Mouse (Mus musculus) retina, postnatal 1 day (tissue): ENCODE results near the gene Fetub.
"Not testable (repeated sequence)": the region's sequence is repeated elsewhere in the genome, so short reads cannot be mapped to it uniquely, and the experiment has no call there.

ENCODE experiments used
- DNase-seq: peaks from one replicate; pipeline ENCODE4 v3.0.0-alpha.2; 2012

Fetub gene

GRCm38 (mm10) chr16:22911986-22912385 is 6.1 kb upstream of the Fetub start:
- DNase-seq: no peak

GRCm38 (mm10) chr16:22912886-22913285 is 5.2 kb upstream of the Fetub start:
- DNase-seq: no peak

DNA sequence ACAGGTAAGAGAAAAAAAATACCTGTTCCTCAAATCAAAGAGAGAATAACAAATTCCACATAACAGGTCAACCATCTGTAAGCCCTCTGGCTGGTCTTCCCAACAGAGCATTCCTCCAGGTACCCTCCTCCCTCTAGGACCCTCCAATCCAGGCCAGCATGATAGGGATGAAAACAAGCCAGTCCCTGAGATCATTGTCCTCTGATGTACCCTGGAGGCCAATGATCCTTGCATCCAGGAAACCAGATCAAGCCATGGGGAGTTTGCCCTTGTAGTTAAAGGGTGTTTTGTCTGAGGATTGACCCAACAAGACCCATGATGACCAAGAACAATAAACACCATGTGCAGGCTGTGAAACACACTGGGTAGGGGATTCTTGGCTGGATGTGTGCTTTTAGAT is 3.9 kb upstream of the Fetub start:
- DNase-seq: no peak

DNA sequence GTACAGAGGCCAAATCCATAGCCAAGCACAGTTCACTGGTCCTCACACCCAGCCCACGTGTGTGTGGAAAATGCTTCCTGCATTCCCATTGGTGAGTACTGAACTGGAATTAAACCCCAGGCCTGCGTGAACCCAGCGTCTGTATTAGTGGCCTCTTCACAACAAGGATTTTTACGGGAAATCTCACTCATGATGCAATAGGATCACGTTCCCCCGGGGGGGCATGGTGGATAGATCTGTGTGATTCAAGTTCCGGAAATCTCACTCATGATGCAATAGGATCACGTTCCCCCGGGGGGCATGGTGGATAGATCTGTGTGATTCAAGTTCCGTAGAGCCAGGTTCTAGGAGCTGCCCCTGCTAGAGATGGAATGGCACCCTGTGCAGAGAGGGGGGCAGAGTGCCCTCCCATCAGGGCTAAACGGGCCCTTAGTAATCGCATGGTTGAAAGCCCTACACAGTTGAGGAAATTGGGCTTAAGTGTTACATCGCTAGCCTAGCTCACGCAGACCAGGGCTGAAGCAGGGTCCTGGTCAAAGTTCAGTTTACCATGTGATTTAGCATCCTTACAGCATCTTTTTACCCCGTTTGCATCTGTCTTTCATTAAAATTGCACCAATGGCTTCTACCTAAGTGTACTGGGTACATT is 654 bp downstream of the Fetub start:
- DNase-seq: peak; percentile 54

GRCm38 (mm10) chr16:22919971-22920854 is 2.1 kb downstream of the Fetub start:
- peak; percentile 5 for DNase-seq

DNA sequence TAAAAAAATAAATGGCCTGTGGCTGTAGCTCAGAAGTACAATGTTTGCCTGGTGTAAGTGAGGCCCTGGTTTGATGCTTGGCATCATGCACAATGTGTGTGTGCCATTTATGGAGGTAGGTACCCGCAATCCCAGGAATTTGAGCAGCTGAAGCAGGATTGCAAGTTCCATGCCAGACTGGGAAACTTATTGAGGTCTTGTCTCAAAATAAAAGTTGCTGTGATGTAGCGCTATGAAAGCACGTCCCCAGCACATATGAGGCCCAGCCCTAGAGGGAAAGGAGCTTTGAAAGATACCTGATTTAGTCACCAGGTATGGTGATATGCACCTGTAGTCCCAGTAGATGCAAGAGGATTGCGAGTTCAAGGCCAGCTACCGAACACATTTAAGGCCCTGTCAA is 3.6 kb downstream of the Fetub start:
- no peak for DNase-seq

GRCm38 (mm10) chr16:22922433-22922832 is 4.3 kb downstream of the Fetub start:
- DNase-seq: no peak

DNA sequence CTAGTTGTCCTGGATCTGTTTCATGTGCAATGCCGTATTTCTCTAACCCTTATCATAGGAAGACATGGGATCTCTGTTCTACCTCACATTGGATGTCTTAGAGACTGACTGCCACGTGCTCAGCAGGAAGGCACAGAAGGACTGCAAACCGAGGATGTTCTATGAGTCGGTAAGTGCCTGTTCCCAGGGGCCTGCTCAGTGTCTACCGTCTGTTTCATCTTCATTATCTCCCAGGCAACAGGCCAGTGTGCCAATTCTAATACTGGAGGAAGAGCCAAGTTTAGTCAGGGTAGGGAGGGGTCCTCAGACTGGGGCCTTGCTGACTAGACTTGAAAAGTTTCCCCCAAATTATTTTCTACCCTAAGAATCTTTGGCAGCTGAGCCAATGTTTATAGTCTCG is 11.4 kb downstream of the Fetub start:
- DNase-seq: no peak

GRCm38 (mm10) chr16:22931431-22932200 is 13.5 kb downstream of the Fetub start:
- no peak for DNase-seq

DNA sequence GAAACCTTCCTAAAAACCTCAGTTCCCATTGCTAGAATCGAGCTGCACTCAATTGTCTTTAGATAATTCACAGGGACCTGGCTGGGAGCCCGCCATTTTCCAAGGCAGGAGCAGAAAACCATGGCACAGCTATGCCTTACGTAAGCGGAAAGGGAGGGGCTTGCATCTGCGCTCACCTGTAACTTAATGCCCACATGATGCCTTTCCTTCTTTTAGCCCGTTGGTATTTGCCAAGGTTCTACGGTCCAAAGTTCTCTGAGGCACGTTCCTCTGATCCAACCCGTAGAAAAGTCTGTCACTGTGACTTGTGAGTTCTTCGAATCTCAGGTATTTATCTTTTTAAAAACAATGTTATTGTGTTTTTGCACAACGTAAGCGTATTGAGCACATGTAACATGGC is 19.5 kb downstream of the Fetub start:
- DNase-seq: no peak

DNA sequence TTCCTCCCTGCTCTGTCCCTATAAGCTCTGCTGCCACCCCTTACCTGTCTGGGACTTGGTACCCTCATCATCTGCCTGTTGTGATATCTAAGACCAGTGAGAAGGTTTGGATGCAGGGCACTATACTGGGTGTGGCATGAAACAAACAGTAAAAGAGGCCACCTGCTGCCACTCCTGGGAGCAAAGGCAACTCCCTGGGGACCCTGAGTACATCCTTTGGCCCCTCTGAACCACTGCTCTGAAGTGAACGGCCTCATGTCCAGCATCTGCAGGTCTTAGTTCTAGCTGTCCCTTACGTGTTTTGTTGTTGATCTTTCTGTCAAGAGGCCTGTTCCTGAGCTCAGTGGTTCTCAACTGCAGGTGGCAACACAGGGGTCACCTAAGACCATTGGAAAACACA is 20.4 kb downstream of the Fetub start:
- DNase-seq: no peak

DNA sequence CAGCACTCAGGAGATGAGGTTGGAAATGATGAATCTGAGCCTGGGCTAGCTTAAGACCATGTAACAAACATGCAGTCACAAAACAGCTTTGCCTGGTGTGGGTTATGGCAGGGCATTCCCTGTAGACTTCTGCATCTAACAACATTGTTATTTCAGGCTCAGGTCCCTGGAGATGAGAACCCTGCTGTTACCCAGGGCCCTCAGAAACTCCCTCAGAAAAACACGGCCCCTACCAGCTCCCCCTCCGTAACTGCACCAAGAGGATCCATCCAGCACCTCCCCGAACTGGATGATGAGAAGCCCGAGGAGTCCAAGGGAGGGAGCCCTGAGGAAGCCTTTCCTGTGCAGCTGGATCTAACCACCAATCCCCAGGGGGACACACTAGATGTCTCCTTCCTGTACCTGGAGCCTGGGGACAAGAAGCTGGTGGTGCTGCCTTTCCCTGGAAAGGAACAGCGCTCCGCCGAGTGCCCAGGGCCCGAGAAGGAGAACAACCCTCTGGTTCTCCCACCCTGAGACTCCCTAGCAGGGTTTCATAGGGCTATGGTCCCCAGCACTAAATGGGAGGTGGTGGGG is 21.1 kb downstream of the Fetub start:
- DNase-seq: no peak

DNA sequence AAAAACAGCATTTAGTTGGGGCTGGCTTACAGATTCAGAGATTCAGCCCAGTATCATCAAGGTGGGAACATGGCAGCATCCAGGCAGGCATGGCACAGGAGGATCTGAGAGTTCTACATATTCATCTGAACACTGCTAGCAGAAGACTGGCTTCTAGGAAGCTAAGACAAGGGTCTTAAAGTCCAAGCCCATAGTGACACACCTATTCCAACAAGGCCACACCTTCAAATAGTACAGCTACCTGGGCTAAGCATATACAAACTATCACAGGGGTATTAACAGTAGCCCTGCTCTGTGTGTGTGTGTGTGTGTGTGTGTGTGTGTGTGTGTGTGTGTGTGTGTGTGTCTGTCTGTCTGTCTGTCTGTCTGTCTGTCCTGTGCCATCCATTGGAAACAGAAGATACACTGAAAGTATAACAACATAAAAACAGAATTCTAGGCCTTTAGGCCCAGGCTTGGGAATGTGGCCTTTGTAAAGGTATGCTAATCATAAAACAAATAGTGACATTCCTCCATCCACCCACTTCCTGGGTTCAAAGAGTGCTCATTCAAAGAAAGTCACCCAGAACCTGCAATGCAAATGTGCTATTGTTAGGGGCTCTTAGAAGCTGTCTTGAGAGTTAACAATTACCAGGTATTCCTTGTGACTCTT is 23.8 kb downstream of the Fetub start:
- not testable (repeated sequence) for DNase-seq

DNA sequence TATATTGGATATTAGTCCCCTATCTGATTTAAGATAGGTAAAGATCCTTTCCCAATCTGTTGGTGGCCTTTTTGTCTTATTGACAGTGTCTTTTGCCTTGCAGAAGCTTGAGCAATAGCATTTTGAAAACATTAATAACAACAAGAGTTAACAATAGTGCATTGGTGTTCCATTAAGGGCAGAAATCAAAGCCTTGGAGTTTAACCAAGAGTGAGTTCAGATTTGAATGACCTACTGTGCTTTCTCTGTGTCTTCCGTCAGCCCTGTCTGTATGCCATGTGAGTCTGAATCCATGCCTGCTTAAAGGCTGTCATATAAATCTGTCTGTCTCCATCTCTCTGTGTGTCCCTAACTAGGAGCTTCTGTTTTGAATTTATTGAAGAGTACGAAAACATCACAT is 29.2 kb downstream of the Fetub start:
- no peak for DNase-seq

GRCm38 (mm10) chr16:22950840-22951395 is 32.8 kb downstream of the Fetub start, which contains the start of gene Hrg:
TSS of gene Hrg (plus strand) at chr16:22951072.
- DNase-seq: no peak

DNA sequence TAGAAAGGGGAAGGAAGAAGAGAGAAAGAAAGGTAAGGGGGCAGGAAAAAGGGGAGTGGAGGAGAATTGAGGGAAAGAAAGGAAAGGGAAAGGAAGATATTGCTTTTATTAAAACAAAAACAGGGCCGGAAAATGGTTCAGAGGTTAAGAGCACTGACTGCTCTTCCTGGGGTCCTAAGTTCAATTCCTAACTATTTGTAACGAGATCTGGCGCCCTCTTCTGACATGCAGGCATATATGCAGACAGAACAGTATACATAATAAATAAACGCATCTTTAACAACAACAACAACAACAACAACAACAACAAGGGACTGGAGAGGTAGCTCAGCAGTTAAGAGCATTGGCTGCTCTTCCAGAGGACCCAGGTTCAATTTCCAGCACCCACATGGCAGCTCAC is 34.9 kb downstream of the Fetub start:
- no peak for DNase-seq

DNA sequence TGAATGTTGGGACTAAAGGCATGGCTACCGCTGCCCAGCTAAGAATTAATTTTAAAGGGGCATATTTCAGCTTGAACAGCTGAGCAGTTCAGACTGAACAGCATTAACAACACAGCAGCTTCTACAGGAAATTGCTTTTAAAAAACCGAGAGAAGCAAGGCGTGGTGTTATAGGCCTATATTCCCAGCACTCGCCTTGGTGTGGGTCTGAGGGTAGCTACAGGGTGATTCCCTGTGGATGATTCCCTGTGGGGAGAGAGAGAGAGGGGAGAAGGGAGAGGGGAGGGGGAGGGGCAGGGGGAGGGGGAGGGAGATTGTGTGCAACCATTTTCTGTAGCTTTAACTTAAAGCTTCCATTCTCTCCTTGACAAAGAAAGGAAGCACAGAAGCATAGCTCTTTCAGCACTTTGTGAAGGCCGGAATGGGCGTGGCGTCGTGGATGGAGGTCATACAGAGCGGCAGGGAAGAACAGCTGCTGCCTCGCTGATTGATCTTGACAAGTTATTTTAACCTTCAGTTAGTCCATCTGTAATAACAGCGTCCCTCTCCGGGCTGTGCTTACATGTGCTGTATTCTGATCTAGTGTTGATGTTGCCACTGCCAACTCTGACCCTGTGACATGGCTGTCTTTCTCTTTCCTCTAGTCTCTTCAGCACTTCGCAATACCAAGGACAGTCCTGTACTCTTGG is 37.4 kb downstream of the Fetub start:
- DNase-seq: peak; percentile 86

DNA sequence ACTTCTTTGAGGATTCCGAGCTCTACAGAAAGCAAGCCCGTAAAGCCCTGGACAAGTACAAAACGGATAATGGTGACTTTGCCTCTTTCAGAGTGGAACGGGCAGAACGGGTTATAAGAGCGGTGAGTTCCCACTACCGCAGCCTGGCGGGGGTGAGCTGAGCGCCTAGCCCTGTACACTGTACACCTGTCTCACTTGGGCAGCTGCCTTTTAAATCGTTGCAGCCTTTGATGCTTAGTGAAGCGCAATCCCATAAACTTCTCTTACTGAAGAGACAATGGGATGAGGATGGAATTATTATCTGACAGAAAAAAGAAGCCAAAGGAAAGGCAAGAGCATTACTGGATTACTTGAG is 37.9 kb downstream of the Fetub start:
- DNase-seq: no peak

DNA sequence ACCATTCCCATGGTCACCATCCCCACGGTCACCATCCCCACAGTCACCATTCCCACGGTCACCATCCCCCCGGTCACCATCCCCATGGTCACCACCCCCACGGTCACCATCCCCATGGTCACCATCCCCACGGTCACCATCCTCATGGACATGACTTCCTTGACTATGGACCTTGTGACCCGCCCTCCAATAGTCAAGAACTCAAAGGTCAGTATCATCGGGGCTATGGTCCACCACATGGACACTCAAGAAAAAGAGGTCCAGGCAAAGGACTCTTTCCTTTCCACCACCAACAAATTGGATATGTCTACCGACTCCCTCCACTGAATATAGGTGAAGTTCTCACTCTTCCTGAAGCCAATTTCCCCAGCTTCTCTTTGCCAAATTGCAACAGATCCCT is 42.9 kb downstream of the Fetub start:
- no peak for DNase-seq

GRCm38 (mm10) chr16:22962256-22962655 is 44.1 kb downstream of the Fetub start:
- DNase-seq: peak; percentile 59

DNA sequence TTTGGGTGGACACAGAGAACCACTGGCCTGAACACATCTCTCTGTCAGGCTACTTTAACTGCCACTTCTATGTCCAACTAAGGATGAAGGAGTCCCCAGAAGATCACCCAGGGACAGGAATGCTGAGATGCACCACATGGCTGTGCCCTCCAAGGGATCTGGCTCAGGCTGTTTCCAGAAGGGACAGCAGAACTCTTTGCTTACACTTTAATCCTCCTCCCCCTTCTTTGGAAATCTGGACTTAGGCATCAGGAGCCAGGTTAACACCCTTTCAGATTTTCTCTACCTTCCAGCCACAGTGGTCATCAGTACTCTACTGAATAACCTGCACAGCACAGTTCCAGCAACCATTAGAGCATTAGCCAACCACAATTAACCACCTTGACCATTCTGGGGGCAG is 45.2 kb downstream of the Fetub start:
- no peak for DNase-seq
